Mouse (Mus musculus) left cerebral cortex, postnatal 4 days (tissue): ENCODE results near the gene Tex261. TPM values are rescaled to one million over a fixed set of nuclear protein-coding genes. Genes with fewer than 3 reads are reported as not detected.

Experiments
- DNase-seq: peaks from one replicate; pipeline ENCODE4 v3.0.0-alpha.2; 2022
- intact Hi-C: fragments of 180-260 bp; cut with DNase I; formaldehyde crosslinking; loops from one replicate; pipeline ENCODE4 v1.15.1; 2025
- total RNA-seq, 2 experiments: library from RNA; stranded (reverse); gene quantifications; 2 replicates each; pipeline ENCODE4 v1.2.3; 2021

Gene Tex261
- total RNA-seq, 2 experiments from 2014 or later: 51.3 to 58.7 TPM

DNA sequence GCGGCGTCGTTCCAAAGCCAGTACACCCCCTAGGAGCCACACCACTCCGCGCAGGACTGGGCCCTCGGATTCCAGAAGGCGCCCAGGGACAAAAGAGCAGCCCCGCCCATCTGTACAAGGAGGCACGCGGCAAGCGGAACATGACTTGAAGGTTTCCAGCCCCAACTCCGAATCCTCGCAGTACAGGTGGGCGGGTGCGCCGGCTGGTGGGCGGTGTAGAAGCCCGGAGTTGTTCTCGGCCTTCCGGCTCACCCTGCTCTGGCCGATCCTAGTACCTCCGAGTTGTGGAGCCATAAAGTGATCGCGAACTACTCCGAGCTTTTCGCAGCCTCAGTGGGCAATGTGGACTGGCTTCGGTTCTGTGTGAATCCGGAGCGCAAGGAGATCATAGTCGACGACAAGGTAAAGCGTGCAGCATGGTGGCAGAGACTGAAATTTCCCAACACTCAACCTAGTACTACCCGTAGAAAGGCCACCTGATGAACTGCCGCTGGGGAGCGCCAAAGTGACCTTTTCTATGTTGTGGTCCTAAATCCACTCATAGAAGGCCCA lies 12.7 kb downstream of the Tex261 start:
- intact Hi-C loops: no loop called here
- peak; percentile 10 for DNase-seq

DNA sequence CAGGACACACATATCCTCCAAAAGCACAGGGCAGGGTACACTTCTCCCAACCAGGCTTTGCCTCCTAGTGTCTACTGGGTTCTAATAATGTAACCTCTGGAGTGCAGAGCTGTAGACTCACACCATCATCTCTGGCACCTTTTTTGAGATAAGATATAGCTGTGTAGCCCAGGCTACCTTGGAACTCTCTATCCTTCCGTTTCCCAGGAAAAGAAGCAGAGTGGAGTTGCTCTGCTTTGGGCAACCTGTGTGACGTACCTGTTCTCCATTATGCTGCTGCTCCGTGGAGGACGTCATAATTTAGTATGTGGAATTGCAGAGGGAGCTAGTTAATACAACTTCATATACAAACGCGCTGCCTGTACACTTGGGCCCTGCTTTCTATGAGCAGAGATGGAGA lies 13.3 kb downstream of the Tex261 start, which contains the start of gene Ankrd53:
Ankrd53 (plus strand) TSS at position 301 of the 400 bp plus-strand sequence.
- intact Hi-C loops: no loop called here

DNA sequence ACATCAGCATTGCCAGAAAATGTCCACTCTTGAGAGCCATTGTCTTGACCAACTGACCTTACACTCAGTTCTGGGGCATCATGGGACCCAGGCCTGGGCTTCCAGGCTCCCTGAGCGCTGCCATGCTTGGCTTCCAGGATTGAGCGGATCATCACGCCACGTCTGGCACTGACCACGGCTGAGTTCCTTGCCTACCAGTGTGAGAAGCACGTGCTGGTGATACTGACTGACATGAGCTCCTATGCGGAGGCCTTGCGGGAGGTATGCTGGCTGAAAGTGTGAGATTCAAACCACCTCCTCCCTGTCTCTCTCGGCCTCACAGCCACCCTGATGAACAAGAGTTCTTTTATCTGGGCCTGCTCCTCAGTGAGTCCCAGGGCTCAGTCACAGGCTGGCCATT lies 19.6 kb downstream of the Tex261 start:
- intact Hi-C loops: no loop called here
- no peak for DNase-seq

More for the DNA sequence above, 13.3 kb downstream of the Tex261 start, which contains the start of gene Ankrd53:
- no peak for DNase-seq

DNA sequence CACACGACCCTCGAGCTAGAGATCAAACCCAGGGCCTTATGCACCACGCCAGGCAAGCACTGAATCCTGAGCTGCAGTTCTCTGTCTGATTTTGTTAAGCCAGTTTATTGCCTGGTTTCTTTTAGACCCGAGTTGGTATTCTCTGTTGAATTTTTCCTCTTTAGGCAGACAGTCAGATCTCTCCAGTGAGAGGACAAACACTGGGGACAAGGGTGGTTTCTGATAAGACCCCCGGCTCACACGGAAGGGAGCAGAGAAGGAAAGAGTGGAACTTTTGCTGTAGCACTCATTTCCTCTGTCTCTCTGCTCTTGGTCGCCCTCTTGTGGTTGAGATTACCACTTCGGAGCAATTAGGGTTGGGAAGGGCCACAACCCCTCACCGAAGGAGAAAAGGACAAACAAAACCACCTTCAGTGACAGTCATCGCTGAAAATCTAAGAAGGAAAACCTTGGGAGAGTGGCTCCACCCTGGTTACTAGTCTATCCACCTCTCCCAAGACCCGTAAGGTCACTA lies 25.4 kb downstream of the Tex261 start:
- intact Hi-C loops: no loop called here
- DNase-seq: peak; percentile 60

DNA sequence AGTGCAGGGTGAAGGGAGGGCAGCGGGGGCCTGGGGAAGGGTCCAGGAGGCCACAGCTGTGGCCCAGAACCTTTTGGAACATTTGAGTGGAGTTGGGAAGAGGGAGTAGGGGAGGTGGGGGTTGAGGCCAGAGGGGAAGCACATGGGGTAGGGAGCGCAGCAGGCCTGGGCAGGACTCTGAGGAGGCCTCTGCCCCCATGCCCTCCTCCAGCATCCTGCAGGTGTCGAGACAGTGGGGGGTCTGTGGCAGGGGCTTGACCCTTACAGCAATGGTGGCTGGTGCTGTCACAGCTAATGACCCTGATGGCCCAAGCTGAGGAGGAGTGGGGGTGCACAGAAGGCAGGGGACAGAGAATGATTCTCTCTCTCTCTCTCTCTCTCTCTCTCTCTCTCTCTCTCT lies 26.3 kb downstream of the Tex261 start:
- DNase-seq: no peak
- intact Hi-C loops: no loop called here

DNA sequence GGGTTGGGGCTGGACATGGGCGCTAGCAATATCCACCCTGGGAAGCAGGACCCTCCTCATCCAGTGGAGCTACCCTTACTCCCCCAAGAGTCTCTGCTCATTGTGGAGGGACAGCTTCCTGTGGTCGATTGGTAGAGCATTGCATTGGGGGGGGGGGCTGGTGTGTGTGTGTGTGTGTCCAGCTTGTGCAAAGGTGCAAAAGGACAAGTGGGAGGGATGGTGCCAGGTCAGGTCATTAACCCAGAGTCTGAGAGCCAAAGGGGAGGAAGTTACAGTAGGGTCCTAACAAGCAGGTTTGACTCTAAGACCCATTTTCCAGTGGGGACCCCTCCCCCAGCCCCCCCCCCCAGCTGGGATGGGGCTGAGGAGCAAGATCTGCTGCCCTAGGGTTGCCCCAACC lies 30.1 kb downstream of the Tex261 start:
- intact Hi-C loops: no loop called here
- no peak for DNase-seq

DNA sequence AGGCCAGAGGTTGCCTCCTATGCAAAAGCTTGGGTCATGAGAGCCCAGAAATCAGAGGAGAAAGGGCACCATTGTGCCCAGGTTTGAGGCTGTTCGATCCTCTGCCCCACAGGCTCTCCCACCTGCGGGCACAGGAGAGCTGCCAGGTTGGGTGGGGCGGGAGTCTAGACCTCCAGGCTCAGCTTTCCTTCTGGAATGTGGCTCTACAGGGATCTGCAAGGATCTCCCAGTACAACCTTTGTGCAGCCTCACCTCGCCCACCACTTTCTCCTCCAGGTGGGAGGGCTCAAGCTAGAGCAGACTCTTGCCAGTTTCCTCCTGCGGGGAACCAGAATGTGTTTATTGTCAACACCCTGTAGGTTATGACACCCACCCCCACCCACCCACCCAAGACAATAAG lies 31.1 kb downstream of the Tex261 start:
- intact Hi-C loops: no loop called here
- no peak for DNase-seq

DNA sequence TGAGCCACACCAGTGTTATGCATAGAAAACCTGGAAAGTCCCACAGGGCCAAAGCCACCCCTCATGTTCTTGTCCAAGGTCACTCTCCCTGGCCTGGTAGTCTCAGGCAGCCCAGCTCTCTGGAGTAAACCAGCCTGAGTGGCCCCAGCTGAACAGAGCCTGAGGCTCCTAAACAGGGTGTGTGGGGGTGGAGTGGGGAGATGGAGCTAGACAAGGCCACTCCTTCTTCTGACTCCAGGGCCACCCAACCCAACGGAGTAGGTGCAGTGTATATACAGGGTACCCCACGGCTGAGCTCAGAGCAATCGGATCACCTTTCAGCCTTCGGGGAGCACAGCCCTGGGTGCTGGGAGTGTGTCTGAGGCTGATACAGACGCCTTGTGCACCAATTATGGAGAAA lies 31.5 kb downstream of the Tex261 start:
- intact Hi-C loops: no loop called here
- no peak for DNase-seq

DNA sequence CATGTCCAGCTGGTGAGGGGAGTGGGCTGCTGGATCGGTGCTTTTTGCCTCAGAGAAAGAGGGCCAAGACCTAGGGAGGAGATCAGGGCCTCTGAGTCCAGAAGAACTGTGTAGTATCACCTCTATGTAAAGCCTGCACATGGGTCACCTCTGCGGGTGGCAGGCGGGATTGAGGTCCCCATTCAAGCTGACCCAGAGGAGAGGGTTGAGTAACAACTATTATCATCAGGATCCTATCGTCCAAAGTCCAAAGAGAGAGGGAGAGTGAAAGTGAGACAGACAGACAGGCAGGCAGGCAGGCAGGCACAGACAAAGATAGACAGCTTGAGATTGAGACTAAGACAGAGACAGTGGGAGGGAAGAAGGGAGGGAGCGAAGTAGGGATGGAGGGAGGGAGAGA lies 32.4 kb downstream of the Tex261 start:
- intact Hi-C loops: no loop called here
- no peak for DNase-seq

DNA sequence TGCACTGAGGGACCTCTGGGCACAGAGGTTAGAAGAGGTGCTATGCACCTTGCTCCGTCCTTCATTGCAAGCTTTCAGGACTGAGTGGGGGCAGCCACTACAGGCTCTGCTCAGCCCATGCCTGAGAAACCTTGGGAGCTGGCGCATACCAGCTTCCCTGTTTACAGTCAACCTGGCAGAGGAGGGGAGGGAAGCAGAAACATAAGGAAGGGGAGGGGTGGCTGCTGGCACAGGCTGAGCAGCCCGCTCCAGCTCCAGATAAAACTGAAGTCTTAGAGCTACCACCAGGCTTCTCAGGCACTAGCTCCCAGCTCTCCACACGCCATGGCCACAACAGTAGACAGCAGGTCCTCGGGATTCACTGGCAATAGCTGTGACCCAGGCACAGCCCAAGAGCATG lies 32.9 kb downstream of the Tex261 start, which contains the start of gene Atp6v1b1:
Atp6v1b1 (plus strand) TSS at position 230 of the 400 bp plus-strand sequence.
- intact Hi-C loops: no loop called here
- DNase-seq: no peak

DNA sequence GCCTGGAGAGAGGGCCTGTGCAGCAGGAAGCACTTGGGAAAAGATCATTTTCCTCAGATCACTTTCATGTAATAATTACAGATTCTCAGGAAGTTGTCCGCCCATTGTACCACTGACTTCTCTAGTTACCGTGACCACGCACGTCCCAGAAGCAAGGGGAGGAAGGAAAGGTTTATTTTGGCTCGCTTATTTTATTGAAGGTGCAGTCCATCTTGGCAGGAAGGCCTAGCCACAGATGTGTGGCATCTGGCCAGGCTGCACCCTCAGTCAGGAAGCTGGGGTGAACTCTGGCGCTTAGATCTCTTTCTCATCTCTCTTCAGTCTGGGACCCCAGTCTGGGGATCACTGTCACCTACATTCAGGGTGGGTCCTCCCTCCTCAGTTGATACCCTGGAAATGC lies 37.0 kb downstream of the Tex261 start:
- DNase-seq: no peak
- intact Hi-C loops: no loop called here

DNA sequence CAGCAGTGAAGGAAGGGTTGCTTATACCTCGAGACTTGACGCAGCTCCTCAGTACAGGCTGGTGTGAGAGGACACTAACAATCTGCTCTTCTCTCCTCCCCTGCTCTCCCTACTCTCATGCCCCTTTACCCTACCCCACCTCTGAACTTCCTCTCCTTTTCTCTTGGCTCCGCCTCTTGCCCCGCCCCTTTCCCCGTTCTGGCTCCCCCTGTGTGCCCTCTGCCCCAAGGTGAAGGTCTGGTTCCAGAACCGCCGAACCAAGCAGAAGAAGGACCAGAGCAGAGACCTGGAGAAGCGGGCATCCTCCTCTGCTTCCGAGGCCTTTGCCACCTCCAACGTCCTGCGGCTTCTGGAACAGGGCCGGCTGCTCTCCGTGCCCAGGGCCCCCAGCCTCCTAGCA lies 38.3 kb downstream of the Tex261 start:
- no peak for DNase-seq
- intact Hi-C loops: no loop called here

DNA sequence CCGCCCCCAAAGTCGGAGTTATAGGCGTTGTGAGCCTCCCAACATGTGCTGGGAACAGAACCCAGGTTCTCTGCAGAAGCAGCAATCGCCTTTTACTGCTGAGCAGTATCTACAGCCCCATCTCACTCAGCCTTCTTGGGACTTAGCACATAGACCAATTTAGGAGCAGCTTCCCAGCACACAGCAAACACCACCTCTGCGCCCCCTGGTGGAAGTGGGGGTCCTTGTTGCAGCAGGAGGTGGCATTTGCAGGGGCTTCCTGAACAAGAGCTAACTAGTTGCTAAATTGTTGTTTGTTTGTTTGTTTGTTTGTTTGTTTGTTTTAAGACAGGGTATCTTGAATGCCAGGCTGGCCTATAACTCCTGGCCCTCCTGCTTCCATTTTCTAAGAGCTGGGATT lies 44.5 kb downstream of the Tex261 start:
- intact Hi-C loops: no loop called here
- peak; percentile 74 for DNase-seq

DNA sequence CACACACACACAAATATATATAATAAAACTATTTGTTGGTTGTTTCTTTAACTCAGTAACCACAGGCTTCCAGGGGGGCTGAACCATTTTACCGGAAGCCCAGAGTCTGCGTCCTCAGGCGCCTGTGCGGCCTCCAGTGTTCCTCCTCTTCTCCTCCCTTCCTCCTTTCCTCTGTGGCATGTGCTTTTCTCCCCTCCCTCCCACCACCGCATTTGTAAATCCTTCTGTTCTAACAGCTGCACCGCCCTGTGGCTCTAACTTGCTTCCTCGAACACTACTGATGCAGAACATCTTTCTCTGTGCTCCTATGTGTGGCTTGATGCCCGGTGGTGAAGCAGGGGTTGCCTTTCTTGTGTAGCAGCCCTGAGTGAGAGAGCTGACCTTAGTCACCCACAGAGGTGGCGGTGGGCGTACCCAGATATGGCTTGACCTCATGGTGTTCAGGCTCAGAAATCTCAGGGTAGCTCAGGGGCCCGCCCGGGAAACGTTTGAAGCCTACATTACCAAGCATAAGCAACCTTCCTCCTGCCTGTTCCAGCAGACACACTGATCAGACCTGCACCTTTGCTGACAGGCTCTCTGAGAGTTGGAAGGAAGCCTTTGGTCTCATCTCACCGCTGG lies 46.2 kb downstream of the Tex261 start:
- intact Hi-C loops: no loop called here
- no peak for DNase-seq

DNA sequence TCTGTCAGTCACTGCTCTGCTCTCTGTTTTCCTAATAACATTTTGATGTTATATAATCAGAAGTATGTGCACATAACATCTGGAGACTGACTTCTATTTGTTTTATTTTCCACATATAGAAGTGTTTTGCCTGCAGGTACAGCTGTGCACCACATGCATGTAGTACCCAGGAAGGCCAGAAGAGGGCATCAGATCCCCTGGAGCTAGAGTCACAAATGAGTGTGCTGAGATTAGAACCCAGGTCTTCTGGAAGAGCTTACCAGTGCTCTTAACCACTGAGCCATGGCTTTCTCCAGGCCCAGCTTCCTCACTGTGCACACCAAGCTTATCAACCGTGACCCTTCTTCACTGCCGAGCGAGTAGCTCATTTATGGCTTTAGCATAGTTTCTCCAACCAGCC lies 47.1 kb downstream of the Tex261 start:
- intact Hi-C loops: no loop called here
- DNase-seq: no peak

DNA sequence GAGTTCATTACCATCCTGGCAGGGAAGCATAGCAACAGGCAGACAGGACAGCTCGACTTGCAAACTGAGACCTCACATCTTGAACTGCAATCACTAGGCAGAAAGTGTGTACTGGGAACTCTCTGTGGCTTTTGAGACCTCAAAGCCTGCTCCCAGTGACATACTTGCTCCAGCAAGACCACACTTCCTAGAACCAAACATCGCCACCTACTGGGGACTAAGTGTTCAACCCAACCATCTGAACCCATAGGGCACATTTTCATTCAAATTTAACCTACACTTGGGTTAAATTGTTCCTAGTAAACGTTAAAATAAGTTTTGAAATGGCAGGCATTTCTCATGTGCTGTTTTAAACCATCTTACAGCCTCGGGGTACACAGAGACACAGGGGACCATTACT lies 48.4 kb downstream of the Tex261 start:
- no peak for DNase-seq
- intact Hi-C loops: no loop called here

DNA sequence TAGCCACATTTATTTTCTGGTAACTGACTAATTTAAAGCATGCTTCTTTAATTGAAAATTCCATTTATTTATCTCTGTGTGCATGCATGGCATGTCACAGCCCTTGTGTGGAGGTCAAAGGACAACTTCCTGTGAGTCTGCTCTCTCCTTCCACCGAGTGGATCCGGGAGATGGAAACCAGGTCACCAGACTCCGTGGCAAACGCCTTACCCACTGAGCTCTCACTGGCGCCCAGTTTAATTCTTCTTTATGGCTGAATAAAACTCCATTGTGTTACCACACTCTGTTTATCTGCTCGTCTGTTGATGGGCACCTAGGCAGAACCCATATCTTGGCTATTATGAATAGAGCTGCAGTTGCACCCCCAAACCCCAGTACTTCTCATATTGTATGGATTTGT lies 53.1 kb downstream of the Tex261 start:
- no peak for DNase-seq
- intact Hi-C loops: no loop called here

Other genes with a start within 250 kb of the Tex261 start
- gene Actg2, start 239.5 kb downstream of the Tex261 start, total RNA-seq: under 1 TPM in 1 of 2 experiments, not detected in 1; 0.56 TPM
- 10 to 100 TPM; 48.5 to 51.1 TPM for gene Stambp, start 203.1 kb downstream of the Tex261 start, total RNA-seq
- gene Clec4f, start 119.6 kb downstream of the Tex261 start, total RNA-seq: under 1 TPM in 1 of 2 experiments, not detected in 1; 0.14 TPM
- gene Cd207, start 98.0 kb downstream of the Tex261 start, total RNA-seq: not detected
- not detected for gene Vax2, start 64.5 kb downstream of the Tex261 start, total RNA-seq
- gene Atp6v1b1, start 32.8 kb downstream of the Tex261 start, total RNA-seq: 1 to 10 TPM in 1 of 2 experiments, under 1 TPM in 1; 0.68 to 1.0 TPM
- not detected for gene Ankrd53, start 13.2 kb downstream of the Tex261 start, total RNA-seq
- 10 to 100 TPM; 76.7 to 83.1 TPM for gene Nagk, start 19.2 kb upstream of the Tex261 start, total RNA-seq
- 10 to 100 TPM; 58.2 to 70.8 TPM for gene Paip2b, start 55.9 kb upstream of the Tex261 start, total RNA-seq
- gene Zfp638, start 91.3 kb upstream of the Tex261 start, total RNA-seq: 100 to 1,000 TPM; 148 to 161 TPM
- 1 to 10 TPM; 5.4 TPM for gene Dysf, start 232.8 kb upstream of the Tex261 start, total RNA-seq